14 mouse cellular contexts compared by ENCODE assay signal in genomic region chr2:132270331-132270951, GRCm38 (mm10). TPM values are rescaled to one million over a fixed set of nuclear protein-coding genes. Genes with fewer than 3 reads are reported as not detected.
DNase-seq lines count a peak whose midpoint lies in the region; ATAC-seq and TF ChIP-seq lines count a peak whose summit lies in the region.
"Had no signal": no experiment of that assay in that cellular context is flagged by ENCODE, and none has a peak within 500 bp of the region (broad histone marks: within the 10 kb centered on the region; RNA-seq: fewer than 3 reads in every experiment).

No protein-coding gene starts in this region.

- no peak overlapping the region for H3K4me2 ChIP-seq in lung, postnatal 0 days (replicated peaks; ENCODE audit: low read depth, low read length)
- no peak overlapping the region for H3K4me2 ChIP-seq in liver, embryonic 16.5 days (ENCODE audit: low read depth, low read length)
- H3K4me2 ChIP-seq: embryonic facial prominence, embryonic 13.5 days; neural tube, embryonic 15.5 days; stomach, embryonic 15.5 days had no signal

- no peak for TF ChIP-seq EP300 in lung, postnatal 0 days (IDR thresholded peaks at IDR 0.05)

- no peak for TF ChIP-seq CTCF in lung, postnatal 0 days (IDR thresholded peaks at IDR 0.05)

- 0 out of 2 replicates have a peak overlapping the region, but pooled peaks have one; percentile 2 for H3K27ac ChIP-seq in heart, embryonic 10.5 days
- peak overlapping the region; percentile 64 for H3K27ac ChIP-seq in lung, postnatal 0 days (ENCODE audit: low read length)
- H3K27ac ChIP-seq in liver, embryonic 16.5 days (ENCODE audit: low read length), result no peak overlapping the region
- H3K27ac ChIP-seq: embryonic facial prominence, embryonic 13.5 days; kidney, postnatal 0 days; neural tube, embryonic 15.5 days; stomach, embryonic 15.5 days had no signal

- no peak overlapping the region for H3K4me3 ChIP-seq in heart, embryonic 10.5 days
- H3K4me3 ChIP-seq in lung, postnatal 0 days (ENCODE audit: low read depth, low read length), result no peak overlapping the region
- H3K4me3 ChIP-seq in liver, embryonic 16.5 days (ENCODE audit: low read depth, low read length), result no peak overlapping the region
- H3K4me3 ChIP-seq: embryonic facial prominence, embryonic 13.5 days; neural tube, embryonic 15.5 days; stomach, embryonic 15.5 days had no signal

- H3K4me1 ChIP-seq in heart, embryonic 10.5 days, result peaks cover 20% of the 10 kb centered on the region
- peaks cover 4% of the 10 kb centered on the region for H3K4me1 ChIP-seq in lung, postnatal 0 days (ENCODE audit: insufficient read depth, low read depth, low read length)
- H3K4me1 ChIP-seq in liver, embryonic 16.5 days (ENCODE audit: control insufficient read depth, low read depth, low read length), result peaks cover 18% of the 10 kb centered on the region
- H3K4me1 ChIP-seq: stomach, embryonic 15.5 days had no signal

- no peaks in the 10 kb centered on the region; the same call in 1 of the 2 replicates for H3K36me3 ChIP-seq in heart, embryonic 10.5 days
- H3K36me3 ChIP-seq in lung, postnatal 0 days (ENCODE audit: insufficient read depth, low read length), result no peaks in the 10 kb centered on the region
- H3K36me3 ChIP-seq in liver, embryonic 16.5 days (ENCODE audit: control insufficient read depth, insufficient read depth), result no peaks in the 10 kb centered on the region
- H3K36me3 ChIP-seq: neural tube, embryonic 15.5 days; stomach, embryonic 15.5 days had no signal

- H3K27me3 ChIP-seq in heart, embryonic 10.5 days (ENCODE audit: insufficient read depth, poor library complexity, severe bottlenecking), result no peaks in the 10 kb centered on the region
- H3K27me3 ChIP-seq in lung, postnatal 0 days (replicated peaks; ENCODE audit: insufficient read depth, low read length), result no peaks in the 10 kb centered on the region
- H3K27me3 ChIP-seq in liver, embryonic 16.5 days (ENCODE audit: control insufficient read depth, insufficient read depth, low read depth, low read length), result no peaks in the 10 kb centered on the region
- H3K27me3 ChIP-seq: embryonic facial prominence, embryonic 13.5 days; neural tube, embryonic 15.5 days; stomach, embryonic 15.5 days had no signal

- H3K9ac ChIP-seq in lung, postnatal 0 days (replicated peaks; ENCODE audit: low read depth), result no peak overlapping the region
- H3K9ac ChIP-seq in liver, embryonic 16.5 days (ENCODE audit: low read depth, low read length), result no peak overlapping the region
- H3K9ac ChIP-seq: embryonic facial prominence, embryonic 13.5 days; neural tube, embryonic 15.5 days; stomach, embryonic 15.5 days had no signal

- ATAC-seq in lung, postnatal 0 days, result peak; percentile 49
- peak; percentile 45; the same call in 1 of the 2 replicates for ATAC-seq in liver, embryonic 16.5 days (ENCODE audit: low read depth)

- H3K9me3 ChIP-seq in heart, embryonic 10.5 days, result no peaks in the 10 kb centered on the region
- no peaks in the 10 kb centered on the region for H3K9me3 ChIP-seq in lung, postnatal 0 days (ENCODE audit: low read length)
- H3K9me3 ChIP-seq in liver, embryonic 16.5 days (replicated peaks; ENCODE audit: control insufficient read depth, low read length), result no peaks in the 10 kb centered on the region
- H3K9me3 ChIP-seq: embryonic facial prominence, embryonic 13.5 days; neural tube, embryonic 15.5 days; stomach, embryonic 15.5 days had no signal

- WGBS in heart, embryonic 10.5 days, result 63% methylated on average over 2 of the region's 2 CpGs
- 42% methylated on average over 2 of the region's 2 CpGs for WGBS in lung, postnatal 0 days
- 59% methylated on average over 2 of the region's 2 CpGs for WGBS in liver, embryonic 16.5 days (ENCODE audit: insufficient replicate concordance)

- DNase-seq in heart, embryonic 10.5 days (ENCODE audit: low spot score), result peak; percentile 74
- no peak for DNase-seq in heart, postnatal 4 days
- peak; percentile 58 for DNase-seq in lung, postnatal 0 days (ENCODE audit: low spot score)
- no peak for DNase-seq in lung, postnatal 4 days
- peak; percentile 91 for DNase-seq in kidney, adult 9 months
- no peak for DNase-seq in ovary, postnatal 36 days (ENCODE audit: low spot score)
- DNase-seq: cerebellum, postnatal 10 days; lung, adult 2 months; thymus, postnatal 25 days had no signal

RNA-seq across cellular contexts. Expression of gene Cds2, which starts 7.5 kb away (rescaled TPM):
- 20.0 and 20.4 TPM in 2 replicates for polyA plus RNA-seq in heart, embryonic 10.5 days (2016; fragmentation: Nextera tagmentation; extraction: Ambion mirVana)
- total RNA-seq in heart, postnatal 4 days (2021), result 10 to 100 TPM; 63.9 to 73.8 TPM
- 32.3 and 37.0 TPM in 2 replicates for polyA plus RNA-seq in lung, postnatal 0 days (2015; fragmentation: Nextera tagmentation; extraction: Ambion mirVana)
- 8.2 and 9.0 TPM in 2 replicates for polyA plus RNA-seq in liver, embryonic 16.5 days (2015; fragmentation: Nextera tagmentation; extraction: Ambion mirVana)

RNA-seq across cellular contexts. Expression of gene Pcna, which starts 17.3 kb away (rescaled TPM):
- 217 and 273 TPM in 2 replicates for polyA plus RNA-seq in heart, embryonic 10.5 days (2016; fragmentation: Nextera tagmentation; extraction: Ambion mirVana)
- 100 to 1,000 TPM; 182 to 184 TPM for total RNA-seq in heart, postnatal 4 days (2021)
- polyA plus RNA-seq in lung, postnatal 0 days (2015; fragmentation: Nextera tagmentation; extraction: Ambion mirVana), result 74.7 and 76.4 TPM in 2 replicates
- 202 and 255 TPM in 2 replicates for polyA plus RNA-seq in liver, embryonic 16.5 days (2015; fragmentation: Nextera tagmentation; extraction: Ambion mirVana)

RNA-seq across cellular contexts. Expression of gene Tmem230, which starts 22.8 kb away (rescaled TPM):
- polyA plus RNA-seq in heart, embryonic 10.5 days (2016; fragmentation: Nextera tagmentation; extraction: Ambion mirVana), result 39.4 TPM in 2 replicates
- 10 to 100 TPM; 22.6 to 24.4 TPM for total RNA-seq in heart, postnatal 4 days (2021)
- polyA plus RNA-seq in lung, postnatal 0 days (2015; fragmentation: Nextera tagmentation; extraction: Ambion mirVana), result 39.6 and 41.7 TPM in 2 replicates
- 14.8 and 15.0 TPM in 2 replicates for polyA plus RNA-seq in liver, embryonic 16.5 days (2015; fragmentation: Nextera tagmentation; extraction: Ambion mirVana)

Comparison
In these comparisons a context has a peak if more than half of its experiments do, and no peak if none do; other contexts are left out.
1. DNase-seq: peak in heart, embryonic 10.5 days (single experiment), lung, postnatal 0 days (single experiment) and kidney, adult 9 months (single experiment); none in heart, postnatal 4 days (single experiment), lung, postnatal 4 days (0 of 2) and ovary, postnatal 36 days (single experiment).